ENCODE assay signal across 8 mouse cellular contexts in genomic region chr11:32267964-32268363, GRCm38 (mm10). TPM values are rescaled to one million over a fixed set of nuclear protein-coding genes. Genes with fewer than 3 reads are reported as not detected.
DNase-seq lines count a peak whose midpoint lies in the region; ATAC-seq and TF ChIP-seq lines count a peak whose summit lies in the region.

No protein-coding gene starts in this region.

- TF ChIP-seq CTCF in layer of hippocampus, adult 2 months (conservative IDR thresholded peaks at IDR 0.05) = no peak
- no peak for TF ChIP-seq CTCF in brain, embryonic 14.5 days (IDR thresholded peaks at IDR 0.05; ENCODE audit: borderline replicate concordance, extremely low read depth, insufficient read depth, insufficient read length)
- TF ChIP-seq CTCF in forebrain, postnatal 0 days (IDR thresholded peaks at IDR 0.05; ENCODE audit: low read depth) = no peak

- H3K4me1 ChIP-seq in forebrain, postnatal 0 days (ENCODE audit: insufficient read depth) = peaks cover 5% of the 10 kb centered on the region; the same call in 1 of the 2 replicates

- peak; percentile 1 for ATAC-seq in forebrain, postnatal 0 days

- H3K9ac ChIP-seq in forebrain, postnatal 0 days = peak overlapping the region; percentile 99; the same call in 1 of the 2 replicates

- H3K4me3 ChIP-seq in layer of hippocampus, adult 2 months = peak overlapping the region; percentile 71
- H3K4me3 ChIP-seq in forebrain, postnatal 0 days (ENCODE audit: low read depth, low read length) = peak overlapping the region; percentile 83

- peak overlapping the region; percentile 59 for H3K4me2 ChIP-seq in forebrain, postnatal 0 days (ENCODE audit: low read depth)

- H3K27me3 ChIP-seq in forebrain, postnatal 0 days (ENCODE audit: insufficient read depth, low read length) = no peaks in the 10 kb centered on the region

- H3K36me3 ChIP-seq in forebrain, postnatal 0 days (ENCODE audit: insufficient read depth) = no peaks in the 10 kb centered on the region

- TF ChIP-seq POLR2A in brain, embryonic 14.5 days (IDR thresholded peaks at IDR 0.05; ENCODE audit: borderline replicate concordance, extremely low read depth, insufficient read depth, insufficient read length, poor library complexity, severe bottlenecking) = no peak

- no peak for DNase-seq in layer of hippocampus, adult 2 months (ENCODE audit: low spot score in 2 of 2)
- no peak for DNase-seq in layer of hippocampus, postnatal 10 days (ENCODE audit: low spot score in 2 of 2)
- DNase-seq in brain, embryonic 14.5 days (ENCODE audit: low read depth) = peak; percentile 11
- DNase-seq in forebrain, postnatal 0 days = no peak
- peak; percentile 5 for DNase-seq in lung, postnatal 10 days
- no peak for DNase-seq in adrenal gland, adult (ENCODE audit: inconsistent age in 2 of 2, low spot score in 1 of 2)
- DNase-seq in adrenal gland, postnatal 4 days (ENCODE audit: low spot score in 2 of 2) = no peak
- no peak for DNase-seq in kidney, postnatal 36 days

- 16% methylated on average over 5 of the region's 5 CpGs for WGBS in forebrain, postnatal 0 days

- H3K9me3 ChIP-seq in forebrain, postnatal 0 days (ENCODE audit: low read length) = no peaks in the 10 kb centered on the region

- peak overlapping the region; percentile 98 for H3K27ac ChIP-seq in layer of hippocampus, adult 2 months
- H3K27ac ChIP-seq in forebrain, postnatal 0 days (ENCODE audit: low read depth, low read length) = peak overlapping the region; percentile 97

RNA-seq across cellular contexts. Expression of gene Nprl3, which starts 0.5 kb away (rescaled TPM):
- total RNA-seq in layer of hippocampus, adult 2 months (2021) = 10 to 100 TPM; 62.0 to 64.1 TPM
- 10 to 100 TPM; 51.7 to 58.1 TPM for total RNA-seq in layer of hippocampus, postnatal 10 days (2021)
- polyA plus RNA-seq in brain, embryonic 14.5 days (2012; rRNA removed) = 84.0 and 116 TPM in 2 replicates
- total RNA-seq in forebrain, postnatal 0 days (2014; rRNA removed) = 34.6 and 51.9 TPM in 2 replicates
- polyA plus RNA-seq in forebrain, postnatal 0 days (2015; fragmentation: Nextera tagmentation; extraction: Ambion mirVana) = 32.0 and 38.1 TPM in 2 replicates
- 10 to 100 TPM; 73.7 to 77.3 TPM for total RNA-seq in adrenal gland, postnatal 4 days (2021)

RNA-seq across cellular contexts. Expression of gene Hba-x, which starts 8.2 kb away (rescaled TPM):
- not detected for total RNA-seq in layer of hippocampus, adult 2 months (2021)
- not detected for total RNA-seq in layer of hippocampus, postnatal 10 days (2021)
- polyA plus RNA-seq in brain, embryonic 14.5 days (2012; rRNA removed) = 38.9 and 65.3 TPM in 2 replicates
- not detected in 2 replicates for total RNA-seq in forebrain, postnatal 0 days (2014; rRNA removed)
- not detected in 2 replicates for polyA plus RNA-seq in forebrain, postnatal 0 days (2015; fragmentation: Nextera tagmentation; extraction: Ambion mirVana)
- not detected for total RNA-seq in adrenal gland, postnatal 4 days (2021)

RNA-seq across cellular contexts. Expression of gene Hba-a1, which starts 15.3 kb away (rescaled TPM):
- 100 to 1,000 TPM; 315 to 509 TPM for total RNA-seq in layer of hippocampus, adult 2 months (2021)
- total RNA-seq in layer of hippocampus, postnatal 10 days (2021) = 100 to 1,000 TPM; 667 to 733 TPM
- 2,049 and 2,752 TPM in 2 replicates for polyA plus RNA-seq in brain, embryonic 14.5 days (2012; rRNA removed)
- total RNA-seq in forebrain, postnatal 0 days (2014; rRNA removed) = 405 and 563 TPM in 2 replicates
- 490 and 723 TPM in 2 replicates for polyA plus RNA-seq in forebrain, postnatal 0 days (2015; fragmentation: Nextera tagmentation; extraction: Ambion mirVana)
- 1,000 to 10,000 TPM; 4,498 to 5,274 TPM for total RNA-seq in adrenal gland, postnatal 4 days (2021)

RNA-seq across cellular contexts. Expression of gene Hbq1b, which starts 18.8 kb away (rescaled TPM):
- 1 to 10 TPM; 1.0 to 1.7 TPM for total RNA-seq in layer of hippocampus, adult 2 months (2021)
- total RNA-seq in layer of hippocampus, postnatal 10 days (2021) = 1 to 10 TPM; 2.3 to 4.1 TPM
- polyA plus RNA-seq in brain, embryonic 14.5 days (2012; rRNA removed) = 1.4 and 2.4 TPM in 2 replicates
- total RNA-seq in forebrain, postnatal 0 days (2014; rRNA removed) = 0.71 and 1.8 TPM in 2 replicates
- 3.5 and 5.5 TPM in 2 replicates for polyA plus RNA-seq in forebrain, postnatal 0 days (2015; fragmentation: Nextera tagmentation; extraction: Ambion mirVana)
- 1 to 10 TPM; 3.9 to 5.3 TPM for total RNA-seq in adrenal gland, postnatal 4 days (2021)

RNA-seq across cellular contexts. Expression of gene Hba-a2, which starts 28.3 kb away (rescaled TPM):
- 100 to 1,000 TPM; 253 to 450 TPM for total RNA-seq in layer of hippocampus, adult 2 months (2021)
- 100 to 1,000 TPM; 562 to 789 TPM for total RNA-seq in layer of hippocampus, postnatal 10 days (2021)
- polyA plus RNA-seq in brain, embryonic 14.5 days (2012; rRNA removed) = 4,753 and 6,821 TPM in 2 replicates
- total RNA-seq in forebrain, postnatal 0 days (2014; rRNA removed) = 789 and 953 TPM in 2 replicates
- polyA plus RNA-seq in forebrain, postnatal 0 days (2015; fragmentation: Nextera tagmentation; extraction: Ambion mirVana) = 1,191 and 1,686 TPM in 2 replicates
- total RNA-seq in adrenal gland, postnatal 4 days (2021) = 1,000 to 10,000 TPM; 3,034 to 3,470 TPM

Comparison
In these comparisons a context has a peak if more than half of its experiments do, and no peak if none do; other contexts are left out.
1. DNase-seq: peak in brain, embryonic 14.5 days (single experiment) and lung, postnatal 10 days (single experiment); none in layer of hippocampus, adult 2 months (0 of 2), layer of hippocampus, postnatal 10 days (0 of 2), forebrain, postnatal 0 days (single experiment), adrenal gland, adult (0 of 2), adrenal gland, postnatal 4 days (0 of 2) and kidney, postnatal 36 days (0 of 2).